Mouse (Mus musculus) megakaryocyte, embryonic 14.5 days (primary cell): ENCODE data around the gene Fbxo48.

Experiments used
- FLI1 ChIP-seq: IDR thresholded peaks from 2 replicates; pipeline ENCODE4 v1.6.1; 2012; ENCODE audit warnings: low read length, inconsistent platforms, mixed read lengths
- GATA1 ChIP-seq: IDR thresholded peaks from 3 replicates; pipeline ENCODE4 v1.6.1; 2012; ENCODE audit warnings: mixed read lengths, low read length, inconsistent platforms, borderline replicate concordance

- no peak for TF ChIP-seq GATA1
- TF ChIP-seq FLI1: no peak
These were observed 15.5 kb upstream of the Fbxo48 start for GRCm38 (mm10) chr11:16935577-16936236.
